Mouse (Mus musculus): ENCODE results near the gene Slc24a3. TPM values are rescaled to one million over a fixed set of nuclear protein-coding genes. Genes with fewer than 3 reads are reported as not detected.

Slc24a3 gene
- total RNA-seq, 2 experiments from 2014 or later: 117 to 120 TPM

- intact Hi-C loops (cut with DNase I): no loop called here
- no peak for DNase-seq (ENCODE audit: low spot score in 2 of 2)
Observed at GRCm38 (mm10) chr2:145404818-145405531, 237.4 kb downstream of the Slc24a3 start.

GRCm38 (mm10) chr2:145405746-145406145, 238.2 kb downstream of the Slc24a3 start:
- DNase-seq (ENCODE audit: low spot score in 2 of 2): no peak
- intact Hi-C loops (cut with DNase I): no loop called here

- DNase-seq (ENCODE audit: low spot score in 2 of 2): no peak
- intact Hi-C loops (cut with DNase I): no loop called here
Observed at GRCm38 (mm10) chr2:145417738-145418137, 250.2 kb downstream of the Slc24a3 start.

GRCm38 (mm10) chr2:145419078-145419477, 251.5 kb downstream of the Slc24a3 start:
- no peak for DNase-seq (ENCODE audit: low spot score in 2 of 2)
- intact Hi-C loops (cut with DNase I): no loop called here

- no peak for DNase-seq (ENCODE audit: low spot score in 2 of 2)
- intact Hi-C loops (cut with DNase I): no loop called here
Observed at GRCm38 (mm10) chr2:145420967-145421888, 253.7 kb downstream of the Slc24a3 start.

- no peak for DNase-seq (ENCODE audit: low spot score in 2 of 2)
- intact Hi-C loops (cut with DNase I): no loop called here
Observed at GRCm38 (mm10) chr2:145421889-145422212, 254.3 kb downstream of the Slc24a3 start.

GRCm38 (mm10) chr2:145429982-145430381, 262.4 kb downstream of the Slc24a3 start:
- intact Hi-C loops (cut with DNase I): no loop called here
- no peak for DNase-seq (ENCODE audit: low spot score in 2 of 2)

- intact Hi-C loops (cut with DNase I): no loop called here
- no peak for DNase-seq (ENCODE audit: low spot score in 2 of 2)
Observed at GRCm38 (mm10) chr2:145434068-145434467, 266.5 kb downstream of the Slc24a3 start.

- intact Hi-C loops (cut with DNase I): no loop called here
- no peak for DNase-seq (ENCODE audit: low spot score in 2 of 2)
Observed at GRCm38 (mm10) chr2:145438336-145438735, 270.8 kb downstream of the Slc24a3 start.

- intact Hi-C loops (cut with DNase I): no loop called here
- no peak for DNase-seq (ENCODE audit: low spot score in 2 of 2)
Observed at GRCm38 (mm10) chr2:145439755-145440154, 272.2 kb downstream of the Slc24a3 start.

GRCm38 (mm10) chr2:145457106-145457747, 289.7 kb downstream of the Slc24a3 start:
- DNase-seq (ENCODE audit: low spot score in 2 of 2): no peak
- intact Hi-C loops (cut with DNase I): no loop called here

- no peak for DNase-seq (ENCODE audit: low spot score in 2 of 2)
Observed at GRCm38 (mm10) chr2:145460854-145461423, 293.4 kb downstream of the Slc24a3 start.

GRCm38 (mm10) chr2:145462253-145462652, 294.7 kb downstream of the Slc24a3 start:
- no peak for DNase-seq (ENCODE audit: low spot score in 2 of 2)
- intact Hi-C loops (cut with DNase I): no loop called here

More at GRCm38 (mm10) chr2:145460854-145461423, 293.4 kb downstream of the Slc24a3 start:
- intact Hi-C loops (cut with DNase I): no loop called here

GRCm38 (mm10) chr2:145468701-145469325, 301.3 kb downstream of the Slc24a3 start:
- intact Hi-C loops (cut with DNase I): no loop called here
- no peak for DNase-seq (ENCODE audit: low spot score in 2 of 2)

- intact Hi-C loops (cut with DNase I): no loop called here
Observed at GRCm38 (mm10) chr2:145477484-145477883, 309.9 kb downstream of the Slc24a3 start.

GRCm38 (mm10) chr2:145479676-145480075, 312.1 kb downstream of the Slc24a3 start:
- intact Hi-C loops (cut with DNase I): no loop called here
- no peak for DNase-seq (ENCODE audit: low spot score in 2 of 2)

More at GRCm38 (mm10) chr2:145477484-145477883, 309.9 kb downstream of the Slc24a3 start:
- DNase-seq (ENCODE audit: low spot score in 2 of 2): no peak

GRCm38 (mm10) chr2:145500231-145500630, 332.7 kb downstream of the Slc24a3 start:
- no peak for DNase-seq (ENCODE audit: low spot score in 2 of 2)
- intact Hi-C loops (cut with DNase I): no loop called here

GRCm38 (mm10) chr2:145501472-145501871, 333.9 kb downstream of the Slc24a3 start:
- no peak for DNase-seq (ENCODE audit: low spot score in 2 of 2)
- intact Hi-C loops (cut with DNase I): no loop called here

GRCm38 (mm10) chr2:145507702-145508101, 340.1 kb downstream of the Slc24a3 start:
- DNase-seq (ENCODE audit: low spot score in 2 of 2): no peak
- intact Hi-C loops (cut with DNase I): no loop called here
